Mouse (Mus musculus) forebrain, postnatal 0 days (tissue): Measurements from ENCODE around the gene Hormad2. TPM values are rescaled to one million over a fixed set of nuclear protein-coding genes. Genes with fewer than 3 reads are reported as not detected.

Experiments used
- ATAC-seq: fragments of 200-750 bp; cut with Nextera tagmentation; 2 replicates; pipeline ENCODE4 v1.8.0; 2017; ENCODE audit warnings: mild to moderate bottlenecking, moderate library complexity
- DNase-seq: peaks from one replicate; pipeline ENCODE4 v3.0.0-alpha.2; 2015
- H3K27ac ChIP-seq: fragments of 300-500 bp; sonication (generic); 2 replicates; pipeline ENCODE4 v1.5.1; 2014; ENCODE audit warnings: low read depth, mild to moderate bottlenecking, antibody characterized with exemption, low read length, moderate library complexity, mixed read lengths
- H3K27me3 ChIP-seq: fragments of 300-500 bp; sonication (generic); 2 replicates; pipeline ENCODE4 v1.6.1; 2014; ENCODE audit warnings: mild to moderate bottlenecking, low read length, mixed read lengths; ENCODE audit not compliant: insufficient read depth
- H3K36me3 ChIP-seq: fragments of 300-500 bp; sonication (generic); 2 replicates; pipeline ENCODE4 v1.6.1; 2014; ENCODE audit warnings: mild to moderate bottlenecking, moderate library complexity; ENCODE audit not compliant: insufficient read depth
- H3K4me1 ChIP-seq: fragments of 300-500 bp; sonication (generic); 2 replicates; pipeline ENCODE4 v1.6.1; 2014; ENCODE audit warnings: antibody characterized with exemption; ENCODE audit not compliant: insufficient read depth
- H3K4me2 ChIP-seq: fragments of 300-500 bp; sonication (generic); 2 replicates; pipeline ENCODE4 v1.6.1; 2014; ENCODE audit warnings: low read depth, mild to moderate bottlenecking, moderate library complexity
- H3K4me3 ChIP-seq: fragments of 300-500 bp; sonication (generic); 2 replicates; pipeline ENCODE4 v1.5.1; 2014; ENCODE audit warnings: low read depth, low read length, mixed read lengths
- H3K9ac ChIP-seq: fragments of 300-500 bp; sonication (generic); 2 replicates; pipeline ENCODE4 v1.6.1; 2014; ENCODE audit warnings: mild to moderate bottlenecking
- H3K9me3 ChIP-seq: fragments of 300-500 bp; sonication (generic); 2 replicates; pipeline ENCODE4 v1.6.1; 2016; ENCODE audit warnings: low read length
- CTCF ChIP-seq: sonication (generic); IDR thresholded peaks from 2 replicates; pipeline ENCODE4 v1.5.1; 2016; ENCODE audit warnings: antibody characterized with exemption, control low read depth, low read depth
- WGBS: fragments of 180-500 bp; shearing (Covaris S2); extraction: QIAGEN DNeasy Blood & Tissue Kit; methylation state at CpG from one replicate; pipeline ENCODE4 v1.1.7; 2014; 5-methylcytosine and 5-hydroxymethylcytosine counted together
- polyA plus RNA-seq: library from polyadenylated mRNA; unstranded; fragments of >200 nt; fragmentation: Nextera tagmentation; extraction: Ambion mirVana; gene quantifications from 2 replicates; pipeline ENCODE4 v1.2.1, GENCODE M21; 2015
- total RNA-seq: library from RNA; depleted of rRNA; stranded (reverse); fragments of >200 nt; gene quantifications from 2 replicates; pipeline ENCODE4 v1.2.3, GENCODE M21; 2014

The Hormad2 gene
- total and polyA plus RNA-seq, 2 experiments from 2014 or later: not detected

GRCm38 (mm10) chr11:4328188-4328587 is 112.7 kb downstream of the Hormad2 start:
- no peak for TF ChIP-seq CTCF
- no peaks in the 10 kb centered on the region for H3K27me3 ChIP-seq
- H3K4me2 ChIP-seq: no peak overlapping the region
- H3K36me3 ChIP-seq: no peaks in the 10 kb centered on the region
- ATAC-seq (no peak), DNase-seq (no peak)
- H3K9me3 ChIP-seq: no peaks in the 10 kb centered on the region
- WGBS: 81% methylated on average over 3 of the region's 3 CpGs
- H3K9ac ChIP-seq: no peak overlapping the region
- no peaks in the 10 kb centered on the region for H3K4me1 ChIP-seq
- H3K27ac ChIP-seq: no peak overlapping the region
- no peak overlapping the region for H3K4me3 ChIP-seq

GRCm38 (mm10) chr11:4323481-4323880 is 117.4 kb downstream of the Hormad2 start:
- TF ChIP-seq CTCF: no peak
- Histone ChIP-seq H3K9me3 (no peaks in the 10 kb centered on the region), H3K4me1 (no peaks in the 10 kb centered on the region), H3K9ac (no peak overlapping the region), H3K4me3 (no peak overlapping the region), H3K36me3 (no peaks in the 10 kb centered on the region), H3K4me2 (no peak overlapping the region), H3K27me3 (no peaks in the 10 kb centered on the region), H3K27ac (no peak overlapping the region)
- 64% methylated on average over 11 of the region's 11 CpGs for WGBS
- no peak for DNase-seq
- no peak for ATAC-seq

- Histone ChIP-seq H3K36me3 (no peaks in the 10 kb centered on the region), H3K27me3 (no peaks in the 10 kb centered on the region), H3K27ac (no peak overlapping the region), H3K4me1 (no peaks in the 10 kb centered on the region), H3K4me3 (no peak overlapping the region), H3K4me2 (no peak overlapping the region), H3K9ac (no peak overlapping the region), H3K9me3 (no peaks in the 10 kb centered on the region)
- ATAC-seq (no peak), DNase-seq (no peak)
- 37% methylated on average over 6 of the region's 6 CpGs for WGBS
- TF ChIP-seq CTCF: no peak
These were observed 118.0 kb downstream of the Hormad2 start for GRCm38 (mm10) chr11:4322943-4323342.

GRCm38 (mm10) chr11:4320876-4321275 is 120.0 kb downstream of the Hormad2 start:
- no peaks in the 10 kb centered on the region for H3K4me1 ChIP-seq
- 51% methylated on average over 4 of the region's 4 CpGs for WGBS
- H3K4me2 ChIP-seq: no peak overlapping the region
- TF ChIP-seq CTCF: no peak
- DNase-seq (no peak), ATAC-seq (no peak)
- H3K9me3 ChIP-seq: no peaks in the 10 kb centered on the region
- no peaks in the 10 kb centered on the region for H3K27me3 ChIP-seq
- no peak overlapping the region for H3K4me3 ChIP-seq
- no peak overlapping the region for H3K27ac ChIP-seq
- H3K36me3 ChIP-seq: no peaks in the 10 kb centered on the region
- H3K9ac ChIP-seq: no peak overlapping the region

GRCm38 (mm10) chr11:4319212-4319955 is 121.5 kb downstream of the Hormad2 start:
- 90% methylated on average over 14 of the region's 14 CpGs for WGBS
- TF ChIP-seq CTCF: no peak
- H3K27ac ChIP-seq: no peak overlapping the region
- no peaks in the 10 kb centered on the region for H3K9me3 ChIP-seq
- H3K4me2 ChIP-seq: no peak overlapping the region
- H3K36me3 ChIP-seq: no peaks in the 10 kb centered on the region
- H3K4me1 ChIP-seq: no peaks in the 10 kb centered on the region
- no peak for ATAC-seq
- no peak for DNase-seq
- H3K27me3 ChIP-seq: no peaks in the 10 kb centered on the region
- H3K4me3 ChIP-seq: no peak overlapping the region
- no peak overlapping the region for H3K9ac ChIP-seq

- no peaks in the 10 kb centered on the region for H3K9me3 ChIP-seq
- ATAC-seq (no peak), DNase-seq (no peak)
- no peak overlapping the region for H3K27ac ChIP-seq
- no peak for TF ChIP-seq CTCF
- H3K9ac ChIP-seq: no peak overlapping the region
- H3K27me3 ChIP-seq: no peaks in the 10 kb centered on the region
- WGBS: 87% methylated on average over 3 of the region's 3 CpGs
- no peaks in the 10 kb centered on the region for H3K36me3 ChIP-seq
- H3K4me2 ChIP-seq: no peak overlapping the region
- no peak overlapping the region for H3K4me3 ChIP-seq
- no peaks in the 10 kb centered on the region for H3K4me1 ChIP-seq
These were observed 122.9 kb downstream of the Hormad2 start for GRCm38 (mm10) chr11:4318011-4318410.

- Histone ChIP-seq H3K36me3 (no peaks in the 10 kb centered on the region), H3K9ac (no peak overlapping the region), H3K4me2 (no peak overlapping the region), H3K4me1 (no peaks in the 10 kb centered on the region), H3K27ac (no peak overlapping the region), H3K4me3 (no peak overlapping the region), H3K9me3 (no peaks in the 10 kb centered on the region), H3K27me3 (no peaks in the 10 kb centered on the region)
- ATAC-seq: no peak
- 66% methylated on average over 5 of the region's 5 CpGs for WGBS
- TF ChIP-seq CTCF: no peak
- DNase-seq: no peak
These were observed 123.6 kb downstream of the Hormad2 start for GRCm38 (mm10) chr11:4317287-4317686.
